Mouse (Mus musculus) retina, postnatal 7 days (tissue): ENCODE results near the gene Ddx39b.
"Not testable (repeated sequence)": the region's sequence is repeated elsewhere in the genome, so short reads cannot be mapped to it uniquely, and the experiment has no call there.

Experiments used
- DNase-seq: peaks from one replicate; pipeline ENCODE4 v3.0.0-alpha.2; 2012; ENCODE audit warnings: low read depth, low spot score

Gene Ddx39b

GRCm38 (mm10) chr17:35261651-35262050 is 20.1 kb downstream of the Ddx39b start:
- no peak for DNase-seq

DNA sequence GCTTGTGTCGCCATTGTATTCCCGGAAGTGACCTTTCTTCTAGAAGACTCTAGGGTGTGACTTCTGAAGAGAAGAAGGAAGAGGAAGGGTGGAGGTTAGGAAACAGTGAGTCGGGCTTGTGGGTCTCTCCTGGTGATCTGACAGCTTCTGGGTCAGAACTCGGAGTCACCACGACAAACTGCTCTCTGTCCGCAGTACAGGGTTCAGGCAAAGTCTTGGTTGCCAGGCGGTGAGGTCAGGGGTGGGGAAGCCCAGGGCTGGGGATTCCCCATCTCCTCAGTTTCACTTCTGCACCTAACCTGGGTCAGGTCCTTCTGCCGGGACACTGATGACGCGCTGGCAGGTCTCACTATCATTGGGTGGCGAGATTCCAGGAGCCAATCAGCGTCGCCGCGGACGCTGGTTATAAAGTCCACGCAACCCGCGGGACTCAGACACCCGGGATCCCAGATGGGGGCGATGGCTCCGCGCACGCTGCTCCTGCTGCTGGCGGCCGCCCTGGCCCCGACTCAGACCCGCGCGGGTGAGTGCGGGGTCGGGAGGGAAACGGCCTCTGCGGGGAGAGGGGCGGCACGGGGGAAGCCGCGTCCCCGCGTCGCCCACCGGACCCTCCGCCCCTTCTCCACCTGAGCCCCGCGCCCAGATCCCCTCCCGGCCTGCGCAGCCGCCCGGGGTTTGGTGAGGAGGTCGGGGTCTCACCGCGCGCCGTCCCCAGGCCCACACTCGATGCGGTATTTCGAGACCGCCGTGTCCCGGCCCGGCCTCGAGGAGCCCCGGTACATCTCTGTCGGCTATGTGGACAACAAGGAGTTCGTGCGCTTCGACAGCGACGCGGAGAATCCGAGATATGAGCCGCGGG is 21.3 kb downstream of the Ddx39b start, which contains the start of gene H2-D1:
H2-D1 (plus strand) TSS at position 67 of the 859 bp plus-strand sequence.
- peak; percentile 85 for DNase-seq

DNA sequence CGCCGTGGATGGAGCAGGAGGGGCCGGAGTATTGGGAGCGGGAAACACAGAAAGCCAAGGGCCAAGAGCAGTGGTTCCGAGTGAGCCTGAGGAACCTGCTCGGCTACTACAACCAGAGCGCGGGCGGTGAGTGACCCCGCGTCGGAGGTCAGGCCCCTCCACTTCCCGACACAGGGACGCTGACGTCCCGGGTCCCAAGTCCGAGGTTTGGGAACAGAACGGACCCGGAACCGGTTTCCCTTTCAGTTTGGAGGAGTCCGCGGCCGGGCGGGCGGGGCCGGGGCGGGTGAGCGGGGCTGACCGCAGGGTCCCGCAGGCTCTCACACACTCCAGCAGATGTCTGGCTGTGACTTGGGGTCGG is 22.0 kb downstream of the Ddx39b start:
- DNase-seq = no peak

DNA sequence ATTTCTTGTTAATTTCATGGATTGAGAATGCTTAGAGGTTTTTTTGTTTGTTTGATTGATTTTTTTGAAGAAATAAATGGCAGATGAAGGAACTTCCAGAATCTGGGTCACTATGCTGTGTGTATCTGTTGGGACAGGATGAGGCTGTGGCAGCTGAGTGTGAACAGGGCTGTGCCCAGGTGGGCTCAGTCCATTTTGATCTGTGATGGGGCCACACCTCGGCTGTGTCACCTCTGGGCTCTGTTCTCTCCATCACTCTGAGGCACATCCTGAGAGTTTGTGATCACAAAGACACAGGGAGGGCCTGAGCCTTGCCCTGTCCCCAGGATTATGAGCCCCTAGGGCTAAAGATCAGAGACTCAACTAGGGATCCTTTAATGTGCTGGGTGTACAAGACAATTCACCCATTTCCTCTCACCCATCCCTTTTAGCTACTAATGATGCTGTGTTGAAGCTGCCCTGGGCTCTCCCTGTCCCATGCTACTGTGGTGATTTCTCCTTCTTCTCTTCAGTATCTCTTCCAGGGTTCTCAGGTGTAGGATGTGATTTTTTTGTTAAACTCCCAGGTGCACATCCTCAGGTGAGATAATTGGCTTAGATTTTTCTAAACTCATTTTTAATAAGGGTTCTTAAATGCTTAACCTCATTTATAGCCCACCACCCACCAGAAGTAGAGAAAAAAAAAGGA is 26.0 kb downstream of the Ddx39b start:
- DNase-seq = no peak

- no peak for DNase-seq
Observed at GRCm38 (mm10) chr17:35269653-35270347, 28.3 kb downstream of the Ddx39b start.

- DNase-seq = no peak
Observed at GRCm38 (mm10) chr17:35272249-35272648, 30.7 kb downstream of the Ddx39b start.

DNA sequence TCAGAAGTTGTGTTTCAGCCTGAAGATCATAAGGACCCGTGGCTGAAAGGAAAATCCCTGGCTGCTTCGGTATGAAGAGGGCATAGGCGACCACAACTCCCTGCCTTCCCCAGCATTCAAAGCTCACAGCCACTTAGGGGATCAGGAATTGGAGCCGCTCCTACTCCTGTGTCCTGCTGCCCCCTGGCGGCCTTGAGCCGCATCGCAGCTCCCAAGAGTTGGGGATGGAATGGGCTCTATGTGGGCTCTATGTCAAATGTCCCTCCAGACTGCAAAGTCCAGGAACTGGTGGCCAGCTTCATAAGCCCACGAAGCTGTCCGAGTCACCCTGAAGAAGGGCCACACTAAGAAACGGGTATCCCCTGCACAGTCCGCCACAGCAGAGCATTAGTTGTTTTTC is 33.2 kb downstream of the Ddx39b start:
- DNase-seq = peak; percentile 76

DNA sequence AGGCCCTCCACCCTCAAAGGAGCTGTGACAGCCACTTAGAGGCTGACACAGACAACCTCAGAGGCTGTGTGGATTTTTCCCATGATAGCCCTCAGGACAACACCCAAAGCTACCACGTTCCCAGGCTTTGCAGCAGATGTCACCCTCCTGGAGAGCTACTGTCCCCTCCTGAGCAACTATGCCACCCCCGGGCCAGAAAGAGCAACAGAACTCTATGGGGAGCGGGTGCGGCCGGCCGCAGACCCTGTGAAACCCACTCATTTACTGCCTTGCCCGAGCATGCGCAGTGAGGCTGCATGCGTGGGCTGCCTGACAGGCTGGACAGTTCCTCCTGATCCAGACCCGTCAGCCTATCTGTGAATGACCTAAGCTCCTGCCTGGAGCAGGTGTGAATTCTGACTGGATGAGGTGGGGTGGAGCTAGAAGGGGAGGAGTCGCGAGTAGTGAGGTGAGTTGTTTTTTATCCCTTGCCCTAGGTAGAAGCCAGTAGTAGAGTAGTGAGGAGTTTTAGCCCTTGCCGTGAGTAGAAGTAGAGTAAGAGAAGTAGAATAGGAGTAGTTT is 34.8 kb downstream of the Ddx39b start:
- no peak for DNase-seq

GRCm38 (mm10) chr17:35278049-35278448 is 36.5 kb downstream of the Ddx39b start:
- DNase-seq = no peak

DNA sequence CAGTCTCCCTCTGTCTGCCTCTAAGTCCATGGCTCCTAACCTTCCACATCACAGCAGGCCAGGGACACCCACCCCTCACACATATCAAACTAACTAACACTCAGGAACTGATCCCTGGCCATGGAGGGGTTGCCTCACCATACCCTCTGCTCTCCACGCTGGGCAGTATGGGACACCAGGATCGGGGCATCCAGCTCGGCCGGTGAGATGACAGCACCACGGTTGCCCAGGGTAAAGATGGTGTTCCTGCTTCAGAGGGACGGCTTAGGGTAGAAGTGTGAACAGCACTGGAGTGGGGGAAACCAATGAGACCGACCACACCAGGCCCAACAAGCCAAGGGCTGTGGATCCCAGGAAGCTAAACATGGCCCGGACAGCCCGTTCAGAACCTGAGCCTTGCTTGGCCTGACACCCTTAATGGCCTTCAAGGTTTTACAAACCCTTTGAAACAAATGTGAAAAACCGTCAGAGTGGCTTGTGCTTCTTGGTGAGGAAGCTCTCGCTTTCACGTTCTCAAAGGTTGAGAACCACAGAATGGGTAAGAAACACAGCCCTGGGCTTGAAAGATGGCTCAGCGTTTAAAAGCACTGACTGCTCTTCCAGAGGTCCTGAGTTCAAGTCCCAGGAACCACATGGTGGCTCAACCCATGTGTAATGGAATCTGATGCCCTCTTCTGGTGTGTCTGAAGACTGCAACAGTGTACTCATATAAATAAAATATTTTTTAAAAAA is 37.6 kb downstream of the Ddx39b start:
- no peak for DNase-seq

- no peak for DNase-seq
Observed at GRCm38 (mm10) chr17:35280276-35280675, 38.7 kb downstream of the Ddx39b start.

DNA sequence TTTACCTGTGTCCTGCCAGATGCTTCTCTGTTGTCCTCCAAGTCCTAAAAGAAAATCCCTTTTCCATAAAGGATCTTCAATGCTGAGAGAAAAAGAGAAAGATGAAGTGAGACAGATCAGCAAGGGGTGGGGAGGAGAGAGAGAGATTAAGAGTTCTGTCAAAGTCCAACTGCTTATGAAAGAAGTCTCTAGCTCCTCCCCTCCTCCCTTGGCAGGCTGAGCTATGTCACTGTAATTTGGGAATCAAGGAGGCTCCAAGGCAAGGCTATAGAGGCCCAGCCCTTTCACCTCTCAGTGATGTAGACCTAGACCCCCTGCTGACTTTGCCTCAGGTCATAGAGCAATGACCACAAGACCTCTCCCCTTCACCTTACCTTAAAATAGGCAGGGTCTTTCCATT is 43.9 kb downstream of the Ddx39b start:
- DNase-seq = no peak

GRCm38 (mm10) chr17:35295796-35296195 is 54.2 kb downstream of the Ddx39b start:
- DNase-seq = peak; percentile 23

GRCm38 (mm10) chr17:35300261-35300945 is 58.9 kb downstream of the Ddx39b start:
- not testable (repeated sequence) for DNase-seq

DNA sequence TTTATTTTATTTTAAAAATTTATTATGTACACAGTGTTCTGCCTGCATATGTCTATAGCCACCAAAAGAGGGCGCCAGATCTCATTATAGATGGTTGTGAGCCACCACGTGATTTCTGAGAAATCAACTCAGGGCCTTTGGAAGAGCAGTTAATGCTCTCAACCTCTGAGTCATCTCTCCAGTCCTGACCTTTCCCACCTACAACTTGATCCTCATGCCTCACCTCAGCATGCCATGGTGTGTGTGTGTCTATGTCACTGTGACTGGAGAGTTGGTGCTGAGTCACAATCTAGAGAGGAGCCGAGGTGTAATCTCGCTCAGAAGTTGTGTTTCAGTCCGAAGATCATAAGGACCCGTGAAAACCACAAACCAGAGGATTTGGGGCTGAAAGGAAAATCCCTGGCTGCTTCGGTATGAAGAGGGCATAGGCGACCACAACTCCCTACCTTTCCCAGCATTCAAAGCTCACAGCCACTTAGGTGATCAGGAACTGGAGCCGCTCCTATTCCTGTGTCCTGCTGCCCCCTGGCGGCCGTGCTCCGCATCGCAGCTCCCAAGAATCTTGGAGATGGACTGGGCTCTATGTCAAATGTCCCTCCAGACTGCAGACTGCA is 60.2 kb downstream of the Ddx39b start:
- DNase-seq = peak; percentile 68

GRCm38 (mm10) chr17:35303271-35303670 is 61.7 kb downstream of the Ddx39b start:
- DNase-seq = no peak
